Mouse (Mus musculus): ENCODE measurements at regions not wholly inside any gene's neighbourhood (a gene's known extent, or its start where the extent isn't known, plus 50 kb on each side); places are given as distances from the start of the nearest gene placed in this dataset.

DNA sequence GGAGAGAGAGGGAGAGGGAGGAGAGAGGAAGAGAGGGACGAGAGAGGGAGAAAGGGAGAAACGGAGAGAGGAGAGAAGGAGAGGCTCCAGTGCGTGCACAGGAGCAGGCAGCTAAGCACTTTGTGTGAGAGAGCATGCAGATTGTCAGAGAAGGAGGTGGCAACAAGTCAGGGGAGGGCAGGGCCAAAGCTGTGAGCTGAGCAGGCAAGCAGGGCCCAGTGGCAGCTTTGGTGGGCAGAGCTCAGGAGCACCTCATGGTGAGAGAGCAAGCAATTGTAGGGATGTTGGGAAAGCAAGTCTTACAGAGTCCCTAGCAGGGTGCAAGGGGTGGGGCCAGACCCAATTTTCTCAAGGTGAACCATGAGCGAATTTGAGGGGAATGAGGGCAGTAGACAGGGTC lies 234.3 kb upstream of the Hey2 start:
- DNase-seq (ENCODE audit: low read depth) = no peak

DNA sequence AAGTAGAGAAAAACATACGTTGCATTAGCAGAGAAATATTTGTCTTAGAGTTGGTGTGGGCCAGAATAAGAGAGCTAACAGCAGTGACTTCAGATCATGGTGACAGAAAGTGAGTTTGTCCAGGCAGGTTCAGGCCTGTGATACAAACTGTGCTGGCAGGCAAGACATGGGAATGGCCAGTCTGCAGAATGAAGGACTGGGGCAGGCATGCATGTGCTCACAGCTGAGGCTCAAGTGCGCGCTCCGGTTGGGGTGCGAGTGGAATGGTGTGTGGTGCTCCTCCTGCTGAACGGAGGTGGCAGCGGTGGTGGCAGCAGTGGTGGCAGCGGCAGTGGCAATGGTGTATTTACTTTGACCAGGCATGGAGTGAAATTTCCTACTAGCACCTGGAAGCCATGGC lies 233.8 kb upstream of the Hey2 start:
- no peak for DNase-seq (ENCODE audit: low read depth)

DNA sequence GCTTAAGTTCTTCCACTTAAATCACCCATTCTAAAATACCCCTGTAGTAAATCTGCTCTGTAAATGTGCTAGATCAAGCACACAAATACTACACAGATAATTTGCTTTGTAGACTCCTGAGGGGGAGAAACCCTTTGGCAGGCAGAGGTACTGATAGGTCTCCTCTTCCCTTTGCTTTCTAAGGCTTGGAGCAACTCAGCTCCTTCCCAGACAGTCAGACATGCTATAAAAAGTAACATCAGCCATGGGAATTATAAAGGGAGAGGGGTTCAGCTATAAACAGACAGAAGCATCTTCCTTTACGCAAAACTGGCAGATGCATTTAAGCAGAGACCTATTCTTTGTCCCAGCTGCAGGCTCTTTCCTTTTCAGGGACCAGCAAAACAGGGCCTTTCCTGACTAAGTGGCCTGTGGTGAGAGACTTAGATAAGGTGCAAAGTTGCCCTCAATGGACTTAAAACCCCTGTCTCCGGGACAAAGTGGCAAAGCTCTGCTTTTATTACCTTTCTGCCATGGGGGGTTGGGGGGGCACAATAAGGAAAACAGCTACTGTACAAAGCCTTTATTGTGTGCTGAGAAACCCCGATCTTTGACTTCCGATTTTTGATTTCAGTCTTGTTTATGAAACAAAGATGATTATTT lies 231.5 kb upstream of the Hey2 start:
- DNase-seq (ENCODE audit: low read depth) = no peak

DNA sequence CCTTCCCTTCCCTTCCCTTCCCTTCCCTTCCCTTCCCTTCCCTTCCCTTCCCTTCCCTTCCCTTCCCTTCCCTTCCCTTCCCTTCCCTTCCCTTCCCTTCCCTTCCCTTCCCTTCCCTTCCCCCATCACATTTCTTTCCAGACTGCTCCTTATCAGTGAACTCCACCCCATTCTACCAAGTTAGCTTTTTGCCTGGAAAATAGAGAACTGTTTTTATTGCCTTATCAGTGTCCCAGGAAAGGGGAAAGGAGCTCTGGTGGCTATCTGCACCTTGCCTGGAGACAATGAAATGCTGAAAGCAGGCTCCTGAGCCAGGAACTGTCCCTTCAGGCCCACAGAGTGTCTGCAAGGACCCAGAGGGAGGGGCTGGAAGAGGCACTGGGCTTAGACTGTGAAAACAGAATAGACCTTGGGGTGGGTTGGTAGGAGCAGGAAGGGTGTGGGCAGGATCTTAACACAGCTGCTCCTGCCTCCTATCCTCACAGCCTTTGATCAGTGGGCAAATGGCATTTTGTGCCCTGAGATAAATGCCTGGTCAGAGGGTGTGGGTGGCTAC lies 226.1 kb upstream of the Hey2 start:
- DNase-seq (ENCODE audit: low read depth) = no peak

DNA sequence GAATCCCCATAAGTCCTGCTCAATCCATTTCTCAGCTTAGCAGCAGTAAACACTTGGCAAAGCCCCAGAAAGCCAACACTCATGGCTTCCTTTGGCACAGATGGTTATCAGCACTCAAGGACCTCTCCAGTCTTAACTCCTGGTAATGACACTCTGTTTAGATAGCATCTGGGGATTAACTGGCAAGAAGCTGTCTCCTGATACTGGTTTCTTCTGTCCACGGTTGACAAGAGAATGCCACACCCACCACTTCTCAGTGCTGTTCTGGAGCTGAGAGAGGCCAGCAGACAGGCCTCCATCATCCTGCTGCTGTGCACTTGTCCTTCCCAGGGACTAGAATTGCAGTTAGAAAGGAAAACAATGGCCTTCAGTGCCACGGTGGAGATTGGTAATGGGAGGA lies 220.1 kb upstream of the Hey2 start:
- DNase-seq (ENCODE audit: low read depth) = no peak

DNA sequence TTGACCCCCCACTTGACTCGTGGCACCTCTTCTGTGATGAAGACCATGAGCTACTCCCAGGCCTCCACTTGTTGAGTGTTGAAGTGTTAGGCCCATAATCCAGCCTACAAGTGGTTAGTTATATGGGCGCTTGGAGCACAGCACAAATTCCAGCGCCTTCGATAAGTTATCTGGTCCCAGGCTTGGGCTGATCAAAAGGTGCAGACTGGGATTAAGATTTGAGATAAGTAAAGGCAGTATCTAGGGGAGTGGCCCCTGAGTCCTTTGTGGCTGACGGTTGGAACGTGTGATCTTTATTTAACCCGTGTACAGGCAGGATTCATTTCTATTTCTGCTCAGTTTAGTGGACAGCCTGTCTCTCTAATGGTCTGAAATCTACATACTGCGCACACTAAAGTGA lies 210.7 kb upstream of the Hey2 start:
- no peak for DNase-seq (ENCODE audit: low read depth)

DNA sequence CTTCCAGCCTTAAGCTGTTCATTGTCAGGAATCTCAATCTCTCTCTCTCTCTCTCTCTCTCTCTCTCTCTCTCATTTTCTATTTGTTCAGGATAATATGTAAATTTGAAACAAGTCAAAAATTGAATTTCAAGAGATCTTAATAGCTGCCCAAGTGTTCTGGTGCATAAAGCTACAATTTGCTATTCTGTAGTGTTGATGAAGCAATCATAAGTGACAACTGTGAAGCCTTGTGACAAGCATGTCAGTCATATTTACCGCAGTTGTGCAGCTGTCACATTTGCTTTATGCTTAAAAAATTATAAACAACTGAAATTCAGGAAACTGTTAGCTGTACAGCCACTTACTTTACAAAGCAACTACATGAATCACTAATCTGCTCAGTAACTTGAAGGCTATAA lies 208.6 kb upstream of the Hey2 start:
- no peak for DNase-seq (ENCODE audit: low read depth)

DNA sequence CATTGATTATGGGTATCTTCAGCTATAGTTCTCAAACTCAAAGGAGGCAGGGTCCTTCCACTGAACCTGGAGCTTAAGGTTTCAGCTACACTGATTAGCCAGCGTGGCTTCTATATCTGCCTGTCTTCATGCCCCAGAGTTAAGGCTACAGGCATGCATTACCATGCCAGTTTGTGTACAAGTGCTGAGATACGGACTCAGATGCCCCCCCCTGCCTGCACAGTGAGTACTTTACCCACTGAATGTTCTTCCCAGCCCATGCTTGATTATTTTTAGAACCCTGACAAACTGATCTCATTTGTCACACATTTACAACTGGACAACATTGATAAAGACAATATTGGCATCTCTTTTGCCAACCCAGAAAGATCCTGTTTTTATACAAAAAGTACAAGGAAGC lies 206.8 kb upstream of the Hey2 start:
- DNase-seq (ENCODE audit: low read depth) = no peak

DNA sequence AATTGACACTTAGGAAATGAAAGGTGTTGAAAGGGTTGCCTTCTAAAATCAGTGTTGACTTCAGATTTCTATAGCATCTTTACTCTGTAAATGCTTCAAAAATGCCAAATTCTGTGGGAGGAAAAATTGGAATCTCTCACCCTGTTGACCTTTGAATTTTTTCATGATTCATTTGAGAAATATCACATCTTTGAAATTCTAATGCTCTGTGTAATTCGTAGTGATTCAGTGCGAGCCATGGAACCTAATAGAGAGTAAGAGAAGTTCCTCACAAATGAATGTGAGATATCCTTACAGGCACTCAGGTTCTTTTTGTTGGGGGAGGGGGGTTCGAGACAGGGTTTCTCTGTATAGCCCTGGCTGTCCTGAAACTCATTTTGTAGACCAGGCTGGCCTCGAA lies 193.0 kb upstream of the Hey2 start:
- DNase-seq (ENCODE audit: low read depth) = no peak

DNA sequence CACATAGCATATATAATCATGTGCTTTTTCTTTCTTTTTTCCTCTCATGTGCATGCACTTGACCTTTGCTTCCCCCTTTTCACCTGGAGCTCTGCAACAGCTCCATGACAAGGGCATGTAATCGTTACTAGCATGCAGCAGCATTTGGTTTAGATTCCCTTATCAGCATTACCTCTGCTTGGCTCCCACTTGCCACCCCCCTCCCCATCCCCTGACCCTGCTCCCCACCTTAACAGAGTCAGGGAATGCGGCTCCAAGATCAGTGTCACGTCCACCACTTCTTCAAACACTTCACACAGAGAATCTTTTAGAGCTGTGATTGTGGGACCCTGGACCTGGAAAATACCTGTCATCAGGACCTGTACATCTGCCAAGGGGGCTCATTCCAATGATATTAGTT lies 192.2 kb upstream of the Hey2 start:
- no peak for DNase-seq (ENCODE audit: low read depth)

DNA sequence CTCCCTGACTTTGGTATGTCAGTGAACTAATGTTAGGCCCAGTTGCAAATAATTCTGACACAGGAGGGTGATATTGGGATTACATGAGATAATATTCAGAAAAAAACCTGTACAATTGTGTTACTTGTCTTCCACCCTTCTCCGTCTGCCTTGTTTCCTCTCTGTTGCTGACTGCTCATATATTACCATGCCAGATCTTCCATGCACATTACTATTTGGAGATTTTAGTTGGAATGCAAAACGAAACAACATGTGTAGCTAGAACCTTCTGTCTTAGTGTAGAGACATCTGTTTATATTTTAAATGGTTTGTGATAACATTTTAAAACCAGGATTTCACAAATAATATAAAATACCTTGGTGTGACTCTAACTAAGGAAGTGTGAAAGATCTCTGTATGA lies 188.1 kb upstream of the Hey2 start:
- DNase-seq (ENCODE audit: low read depth) = no peak

DNA sequence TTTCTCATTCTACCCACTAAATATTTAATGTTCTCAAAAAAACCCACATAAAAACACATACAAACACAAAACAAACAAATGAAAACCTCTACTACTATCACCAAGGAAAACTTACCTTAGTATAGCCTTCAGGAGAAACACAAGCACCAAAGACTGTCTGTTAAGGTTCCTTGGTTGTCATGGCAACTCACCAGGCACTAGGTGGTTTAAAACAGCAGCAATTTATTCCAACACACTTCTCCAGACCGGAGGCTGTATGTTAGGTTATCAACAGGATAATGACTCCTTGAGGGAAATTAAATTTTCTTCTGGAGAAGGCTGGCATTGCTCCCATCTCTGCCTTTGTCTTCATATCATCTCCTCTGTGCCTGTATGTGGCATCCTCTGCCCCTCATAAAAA lies 183.8 kb upstream of the Hey2 start:
- no peak for DNase-seq (ENCODE audit: low read depth)

DNA sequence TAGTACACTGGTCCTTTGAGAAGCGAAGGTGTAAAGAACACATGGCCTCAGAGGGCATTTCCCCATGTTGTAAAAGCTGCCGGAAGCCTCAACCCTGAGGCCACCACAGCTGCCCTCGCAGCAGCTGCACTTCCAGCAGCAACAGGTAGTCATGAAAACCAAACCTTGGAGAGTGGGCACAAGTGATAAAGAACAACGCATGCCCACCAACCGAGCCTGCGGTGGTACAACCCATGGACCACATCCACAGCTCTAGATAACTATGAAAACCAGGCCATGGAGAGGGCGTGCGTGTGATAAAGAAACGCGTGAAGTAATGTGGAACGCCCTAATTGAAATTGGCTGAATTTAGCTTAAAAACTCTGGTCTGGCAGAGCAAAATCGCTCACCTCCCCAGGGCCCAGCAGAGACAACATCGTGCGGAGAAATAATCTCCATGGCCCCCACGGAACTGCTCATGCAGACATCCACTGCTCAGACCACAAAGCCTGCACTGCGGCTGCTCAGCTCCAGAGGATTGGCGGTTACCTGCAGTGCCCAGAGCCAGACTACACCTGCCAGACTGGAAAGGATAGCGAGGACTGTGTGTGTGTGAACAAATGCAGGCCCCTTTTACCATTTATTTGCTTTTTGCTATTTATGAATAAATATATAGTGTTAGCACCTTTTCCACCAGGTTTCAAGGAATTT lies 170.2 kb upstream of the Hey2 start:
- no peak for DNase-seq (ENCODE audit: low read depth)

DNA sequence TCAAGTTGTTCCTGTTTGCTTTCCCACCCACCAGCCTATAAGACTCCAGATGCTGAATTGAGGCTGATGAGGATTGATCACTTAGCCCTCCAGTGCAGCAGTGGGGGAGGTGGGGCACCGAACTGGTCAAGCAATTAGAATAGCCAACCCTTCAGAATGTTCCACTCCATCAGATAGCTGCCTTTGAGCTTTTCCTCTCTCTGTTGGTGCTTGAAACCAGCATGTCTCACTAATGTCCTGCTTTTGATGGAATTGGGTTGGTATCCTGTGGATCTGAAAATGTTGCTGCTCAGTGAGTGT lies 167.3 kb upstream of the Hey2 start:
- no peak for DNase-seq (ENCODE audit: low read depth)

DNA sequence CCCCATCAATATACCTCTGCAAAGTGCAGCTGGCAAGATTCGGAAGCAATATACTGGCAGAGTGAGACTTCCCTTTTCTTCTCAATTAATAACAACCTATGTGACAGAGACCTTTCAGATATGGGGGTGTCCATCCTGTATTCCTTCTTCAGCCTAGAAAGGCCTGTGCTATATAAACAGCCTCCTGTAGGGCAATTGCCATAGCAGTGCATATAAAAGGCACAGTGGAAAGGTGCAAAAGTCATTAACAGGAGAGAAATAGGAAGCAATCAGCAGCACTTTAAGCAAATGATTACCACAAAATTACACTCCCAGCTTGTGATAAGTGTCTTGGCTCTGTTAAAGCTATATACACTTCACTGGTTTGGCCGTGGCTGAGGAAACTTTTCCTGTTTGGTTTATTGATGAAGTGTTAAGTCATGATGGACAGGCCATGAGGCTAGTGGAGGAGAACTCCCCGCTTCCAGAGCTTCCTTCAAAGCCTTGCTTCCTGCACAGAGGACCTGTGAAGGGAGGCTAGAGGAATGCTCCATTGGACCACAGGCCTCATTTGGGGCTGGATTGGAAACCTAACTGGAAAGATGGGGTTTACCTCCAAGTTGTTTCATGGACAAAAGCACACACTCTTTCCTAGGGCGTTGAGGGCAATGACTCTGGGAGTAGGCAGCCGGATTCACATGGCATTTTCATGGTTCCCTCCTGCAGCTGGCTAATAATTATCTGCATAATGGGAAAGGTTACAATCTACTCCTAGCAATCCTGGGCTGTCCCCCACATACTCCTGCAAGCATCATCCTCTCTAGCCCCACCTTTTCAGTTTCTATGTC lies 166.7 kb upstream of the Hey2 start:
- no peak for DNase-seq (ENCODE audit: low read depth)

DNA sequence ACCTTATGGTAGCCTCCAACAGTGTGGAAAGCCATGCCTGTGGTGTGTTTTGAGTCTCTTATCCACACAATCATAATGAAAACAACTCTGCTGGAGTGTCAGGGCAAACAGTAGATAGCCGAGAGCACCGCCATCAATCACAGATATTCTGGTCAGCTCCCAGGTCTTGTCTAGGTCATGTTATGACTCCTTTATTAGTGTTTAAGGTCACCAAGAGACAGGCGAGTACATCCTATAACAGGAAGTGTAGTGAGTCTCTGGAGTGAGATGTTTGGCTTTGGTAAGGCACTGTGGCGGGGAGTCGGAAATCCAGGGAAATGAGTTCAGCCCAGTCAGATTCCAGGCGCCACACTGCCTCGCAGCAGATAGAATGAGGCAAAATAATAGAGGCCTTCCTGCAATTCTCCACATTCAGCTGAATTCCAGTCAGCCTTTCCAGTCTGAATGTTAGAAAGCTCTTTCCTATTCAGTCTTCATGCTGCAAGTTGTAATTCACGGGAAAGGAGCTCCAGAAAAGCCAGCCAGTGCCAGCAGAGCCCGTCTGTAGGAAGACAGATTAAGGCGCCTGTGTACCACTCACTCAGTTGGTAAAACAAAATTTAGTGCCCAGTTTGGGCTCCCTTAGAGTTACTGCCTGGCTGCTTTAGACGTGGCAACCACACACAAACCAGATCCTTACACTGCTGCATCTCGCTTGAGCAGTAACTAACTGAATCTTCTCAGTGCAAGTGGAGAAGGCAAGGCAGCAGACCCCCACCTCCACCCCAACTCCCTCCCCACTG lies 155.8 kb upstream of the Hey2 start:
- no peak for DNase-seq (ENCODE audit: low read depth)

DNA sequence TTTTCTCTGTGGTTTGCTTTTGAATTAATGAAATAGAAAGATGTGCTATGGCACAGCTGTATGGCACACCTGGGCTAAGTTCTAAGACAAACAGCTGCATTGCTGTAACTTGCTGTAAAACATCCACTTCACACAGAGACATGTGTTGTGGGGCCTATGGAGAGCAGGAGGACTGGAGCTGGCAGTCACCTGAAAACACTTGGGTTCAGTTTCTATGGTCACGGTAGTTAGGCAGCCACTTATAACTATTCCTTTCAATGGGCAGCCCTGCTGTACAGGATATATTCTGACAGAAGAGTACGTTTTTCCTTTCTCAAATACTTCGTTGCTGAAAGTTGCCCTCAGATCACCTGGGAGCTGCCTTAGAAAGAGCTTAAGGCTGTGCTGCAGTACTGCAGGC lies 149.6 kb upstream of the Hey2 start:
- DNase-seq (ENCODE audit: low read depth) = no peak

DNA sequence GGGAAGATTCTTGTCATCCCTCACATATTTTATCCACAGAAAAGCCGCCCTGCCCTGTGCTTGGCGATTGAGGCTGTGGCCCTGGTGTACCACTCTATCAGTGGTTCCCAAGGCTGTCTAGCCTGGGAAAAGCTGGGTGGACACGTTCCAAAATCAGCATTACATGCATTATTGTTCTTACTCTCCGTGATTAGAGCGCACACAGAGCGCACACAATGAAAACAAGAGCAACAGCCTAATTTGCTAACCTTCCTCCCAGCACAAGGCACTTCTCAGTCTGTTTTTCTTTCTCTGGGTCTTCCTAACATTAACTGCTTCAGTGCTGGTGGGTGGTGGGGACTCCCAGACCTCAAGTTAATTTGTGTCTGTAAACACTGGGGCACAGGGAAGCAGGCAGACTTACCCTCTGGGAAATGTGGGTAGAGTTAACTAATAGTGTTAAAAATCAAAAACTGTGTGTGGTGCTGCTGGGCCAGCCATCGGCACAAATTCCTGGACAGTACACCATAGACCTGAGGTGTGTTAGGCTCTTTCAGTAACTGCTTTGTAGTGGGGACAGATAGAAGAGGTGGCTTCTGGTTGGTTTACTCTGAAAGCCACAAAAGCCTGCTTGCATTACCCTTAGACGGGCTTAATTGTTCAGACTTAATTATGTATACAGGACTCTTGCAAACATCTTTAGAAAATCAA lies 137.8 kb upstream of the Hey2 start:
- DNase-seq (ENCODE audit: low read depth) = peak; percentile 3

DNA sequence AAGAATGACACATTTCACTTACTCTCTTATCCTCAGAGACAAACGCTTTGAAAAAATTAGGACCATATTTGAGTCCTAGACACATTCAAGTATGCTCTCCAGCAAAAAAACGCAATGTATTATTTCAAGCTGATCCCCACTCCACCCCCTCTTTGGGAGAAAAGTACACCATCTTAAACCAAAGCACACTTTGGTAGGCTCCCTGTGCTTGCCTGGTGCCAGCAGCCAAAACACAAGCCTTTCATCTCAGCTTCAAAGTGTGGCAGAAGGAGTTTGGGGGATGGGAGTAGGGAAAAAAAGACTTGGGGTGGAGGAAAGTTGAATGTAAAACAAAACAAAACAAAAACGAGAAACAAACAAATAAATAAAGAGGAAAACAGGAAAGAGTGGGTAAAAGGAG lies 137.2 kb upstream of the Hey2 start:
- no peak for DNase-seq (ENCODE audit: low read depth)

DNA sequence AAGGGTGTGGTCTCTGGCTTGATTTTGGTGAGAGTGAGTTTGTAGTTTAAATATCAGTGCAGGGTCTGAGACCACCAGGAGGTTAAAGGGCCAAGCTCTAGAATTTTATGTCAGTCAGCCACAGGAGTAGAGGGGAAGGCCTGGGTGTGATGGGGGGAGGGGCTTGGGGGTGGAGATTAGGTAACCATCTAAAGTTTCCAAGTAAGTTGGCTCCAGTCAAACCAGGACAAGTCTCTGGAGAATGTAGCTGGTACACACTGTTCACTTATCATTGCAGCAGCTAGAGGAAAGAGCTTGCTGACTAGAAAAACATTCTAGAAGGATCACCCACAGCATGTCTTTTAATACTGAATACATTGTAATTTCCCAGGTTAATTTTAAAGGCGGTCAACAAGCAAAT lies 123.6 kb upstream of the Hey2 start:
- no peak for DNase-seq (ENCODE audit: low read depth)

DNA sequence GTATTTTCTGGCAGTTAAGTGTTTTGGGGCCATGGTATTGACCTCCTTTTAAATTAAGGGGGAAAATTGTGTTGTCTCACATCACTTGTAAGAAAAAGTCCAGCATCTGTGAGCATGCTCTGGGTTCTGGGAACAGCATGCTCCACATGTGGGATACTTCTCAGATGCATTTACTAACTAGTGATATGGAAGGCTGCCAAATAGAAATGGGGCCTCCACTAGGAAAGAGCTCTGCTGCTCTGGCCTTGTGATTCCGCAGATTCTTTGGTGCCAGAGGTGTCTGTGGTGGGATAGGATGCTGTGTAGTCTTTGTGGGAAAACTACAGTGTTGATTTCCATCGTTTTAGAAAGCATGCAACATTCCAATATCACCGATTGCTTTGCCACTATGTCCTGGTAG lies 111.2 kb upstream of the Hey2 start:
- no peak for DNase-seq (ENCODE audit: low read depth)

DNA sequence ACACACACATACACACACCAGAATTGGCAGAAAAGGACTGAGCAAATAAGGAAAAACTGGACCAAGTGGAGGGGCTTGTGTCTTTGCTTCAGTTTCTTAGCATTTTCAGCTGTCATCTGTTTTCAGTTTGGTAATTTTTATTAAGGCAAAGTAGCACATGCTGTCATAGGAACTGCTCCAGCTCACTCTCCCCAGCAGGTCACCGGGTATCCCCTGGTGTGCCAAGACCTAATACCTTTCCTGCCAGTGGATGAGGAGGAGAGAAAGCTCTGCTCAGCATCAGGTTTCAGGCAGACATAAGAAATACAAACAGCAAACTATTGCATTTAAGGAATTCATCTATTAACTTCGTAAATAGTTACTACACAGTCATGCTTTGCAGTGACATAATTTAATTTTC lies 109.8 kb upstream of the Hey2 start:
- DNase-seq (ENCODE audit: low read depth) = no peak
